Mouse (Mus musculus) cerebellum, adult 2 months (tissue): ENCODE results near the gene Tmem120b.

ENCODE experiments used
- CTCF ChIP-seq: fragments of 200-500 bp; IDR thresholded peaks from 2 replicates; pipeline ENCODE4 v1.5.1; 2011; ENCODE audit warnings: low read depth, mild to moderate bottlenecking, control low read depth, low read length, moderate library complexity, borderline replicate concordance; ENCODE audit not compliant: insufficient read depth
- POLR2A ChIP-seq: fragments of 200-500 bp; IDR thresholded peaks from 2 replicates; pipeline ENCODE4 v1.6.1; 2011; ENCODE audit warnings: low read length, control low read depth, borderline replicate concordance; ENCODE audit not compliant: insufficient read depth

GRCm38 (mm10) chr5:123134875-123135382 lies 66.7 kb downstream of the Tmem120b start:
- TF ChIP-seq POLR2A (no peak), CTCF (no peak)
